Mouse (Mus musculus) C2C12 (cell line): ENCODE measurements around the gene Rabgap1l.

Source experiments
- CEBPB ChIP-seq: IDR thresholded peaks from one replicate; pipeline ENCODE4 v1.6.1; 2011; ENCODE audit warnings: low read depth, mild to moderate bottlenecking, control low read depth, moderate library complexity
- CTCF ChIP-seq: IDR thresholded peaks from one replicate; pipeline ENCODE4 v1.5.1; 2011; ENCODE audit not compliant: control insufficient read depth, insufficient read depth, insufficient read length
- MAX ChIP-seq: IDR thresholded peaks from one replicate; pipeline ENCODE4 v1.6.1; 2011; ENCODE audit warnings: mild to moderate bottlenecking, control low read depth
- MYOG ChIP-seq: IDR thresholded peaks from one replicate; pipeline ENCODE4 v1.6.1; 2011; ENCODE audit not compliant: control insufficient read depth, insufficient read length; ENCODE audit errors: extremely low read depth
- USF1 ChIP-seq: IDR thresholded peaks from one replicate; pipeline ENCODE4 v1.6.1; 2011; ENCODE audit warnings: low read depth, mild to moderate bottlenecking, control low read depth, moderate library complexity

DNA sequence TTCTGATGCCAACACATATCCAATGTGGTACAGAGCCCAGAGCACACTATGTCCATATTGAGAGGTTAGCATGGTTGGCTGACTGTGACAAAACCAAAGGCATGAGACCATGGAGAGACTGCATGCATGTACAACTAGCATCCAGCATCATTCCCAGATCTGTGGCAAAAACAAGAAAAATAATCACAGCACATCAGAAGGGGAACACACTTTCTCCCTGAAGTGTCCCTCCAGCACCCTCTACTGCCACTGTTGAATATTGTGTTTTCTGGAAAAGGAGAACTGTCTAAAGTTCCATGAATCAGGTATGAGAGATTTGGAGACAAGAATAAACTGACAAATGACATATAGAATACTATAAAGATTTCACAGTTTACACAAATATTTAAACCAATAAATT, 78.3 kb downstream of the Rabgap1l start:
- TF ChIP-seq CTCF = no peak
- TF ChIP-seq USF1 = no peak
- TF ChIP-seq MAX = no peak
- no peak for TF ChIP-seq MYOG
- no peak for TF ChIP-seq CEBPB
